Mouse (Mus musculus): ENCODE results near the gene Arhgap19. TPM values are rescaled to one million over a fixed set of nuclear protein-coding genes. Genes with fewer than 3 reads are reported as not detected.

The Arhgap19 gene
- polyA plus RNA-seq, 1 experiment from 2014 or later: 33.5 TPM

- ATAC-seq (ENCODE audit: insufficient number of reproducible peaks, insufficient read depth, low FRiP score, low TSS enrichment, low read depth): no peak
- peaks cover 11% of the 10 kb centered on the region for H3K4me1 ChIP-seq (replicated peaks)
- 86% methylated on average over 4 of the region's 4 CpGs for WGBS
- H3K27ac ChIP-seq: no peak overlapping the region
- no peak overlapping the region for H3K4me3 ChIP-seq (replicated peaks)
- H3K4me2 ChIP-seq: no peak overlapping the region
- H3K9ac ChIP-seq (replicated peaks): no peak overlapping the region
- H3K9me3 ChIP-seq: no peaks in the 10 kb centered on the region
- no peaks in the 10 kb centered on the region for H3K36me3 ChIP-seq
- H3K27me3 ChIP-seq: peaks cover 44% of the 10 kb centered on the region
Measured at GRCm38 (mm10) chr19:41842196-41842595, 40.3 kb upstream of the Arhgap19 start.

DNA sequence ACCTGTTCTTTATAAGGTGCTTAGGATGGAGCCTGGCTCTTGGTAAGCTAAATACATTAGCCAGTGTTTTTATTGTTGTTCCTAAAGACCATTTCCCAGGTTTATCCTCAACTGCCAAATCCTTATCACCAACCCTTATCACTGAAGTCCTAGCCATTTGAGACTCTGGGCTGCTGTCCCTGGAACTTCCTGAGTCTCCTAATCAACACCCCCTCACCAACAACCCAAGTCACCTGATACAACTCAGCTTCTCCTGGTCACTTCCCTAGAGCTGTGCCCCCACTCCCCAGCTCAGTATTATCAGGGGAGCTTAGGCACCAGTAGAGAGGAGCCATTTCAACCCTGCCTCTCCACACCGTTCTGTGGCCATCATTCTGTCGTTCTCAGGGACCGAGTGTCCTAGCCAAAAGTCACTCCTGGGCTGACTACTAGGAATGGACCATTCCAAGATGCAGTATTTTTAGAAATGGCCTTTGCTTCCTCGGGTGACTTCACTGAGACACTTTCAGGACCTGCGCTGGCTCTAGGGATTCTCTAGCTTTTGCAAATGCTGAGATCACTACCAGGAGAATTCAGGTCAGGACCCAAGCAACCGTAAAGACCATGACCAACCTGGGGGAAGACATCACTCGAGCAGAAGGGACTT, 39.4 kb upstream of the Arhgap19 start:
- H3K27ac ChIP-seq: no peak overlapping the region
- no peak for ATAC-seq (ENCODE audit: insufficient number of reproducible peaks, insufficient read depth, low FRiP score, low TSS enrichment, low read depth)
- peaks cover 3% of the 10 kb centered on the region for H3K4me1 ChIP-seq (replicated peaks)
- H3K36me3 ChIP-seq: no peaks in the 10 kb centered on the region
- WGBS: 74% methylated on average over 7 of the region's 7 CpGs
- peaks cover 37% of the 10 kb centered on the region for H3K27me3 ChIP-seq
- no peak overlapping the region for H3K9ac ChIP-seq (replicated peaks)
- H3K9me3 ChIP-seq: no peaks in the 10 kb centered on the region
- no peak overlapping the region for H3K4me2 ChIP-seq
- no peak overlapping the region for H3K4me3 ChIP-seq (replicated peaks)

DNA sequence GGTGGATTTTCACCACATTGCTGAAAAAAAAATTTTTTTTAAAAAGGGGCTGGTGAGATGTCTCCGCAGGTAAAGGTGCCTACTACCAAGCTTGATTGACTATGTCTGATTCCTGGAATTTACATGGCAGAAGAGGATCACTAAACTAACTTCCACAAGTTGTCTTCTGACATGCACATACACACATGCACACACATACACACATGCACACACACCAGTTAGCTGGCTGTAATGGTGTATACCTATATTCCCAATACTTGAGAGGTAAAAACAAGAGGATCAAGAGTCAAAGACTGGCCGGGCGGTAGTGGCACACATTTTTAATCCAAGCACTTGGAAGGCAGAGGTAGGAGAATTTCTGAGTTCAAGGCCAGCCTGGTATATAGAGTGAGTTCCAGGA, 37.8 kb upstream of the Arhgap19 start:
- 94% methylated on average over 3 of the region's 3 CpGs for WGBS
- Histone ChIP-seq H3K36me3 (no peaks in the 10 kb centered on the region), H3K27ac (no peak overlapping the region), H3K27me3 (peaks cover 31% of the 10 kb centered on the region), H3K4me3 (replicated peaks) (no peak overlapping the region), H3K9me3 (no peaks in the 10 kb centered on the region), H3K4me1 (replicated peaks) (peaks cover 8% of the 10 kb centered on the region), H3K9ac (replicated peaks) (no peak overlapping the region), H3K4me2 (no peak overlapping the region)
- ATAC-seq (ENCODE audit: insufficient number of reproducible peaks, insufficient read depth, low FRiP score, low TSS enrichment, low read depth): no peak

DNA sequence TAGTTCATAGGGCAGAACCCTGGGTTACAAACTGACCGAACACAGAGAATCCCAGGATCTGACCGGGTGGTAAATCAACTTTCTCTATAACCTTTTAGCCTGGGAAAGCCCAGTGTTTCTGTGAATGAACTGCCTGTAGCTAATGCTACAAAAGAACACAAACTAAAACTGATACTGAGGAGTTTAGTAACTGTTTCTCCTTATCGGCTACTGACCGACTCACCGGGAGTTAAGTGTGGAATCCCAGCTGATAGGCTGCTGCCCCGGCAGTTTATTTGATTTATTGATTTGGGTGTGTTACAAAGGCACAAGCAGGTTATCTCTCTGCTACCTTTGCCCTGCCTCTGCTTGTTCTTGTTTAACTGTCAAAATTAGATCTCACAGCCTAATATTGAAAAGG, 37.0 kb upstream of the Arhgap19 start:
- no peak for ATAC-seq (ENCODE audit: insufficient number of reproducible peaks, insufficient read depth, low FRiP score, low TSS enrichment, low read depth)
- Histone ChIP-seq H3K9me3 (no peaks in the 10 kb centered on the region), H3K4me1 (replicated peaks) (peaks cover 8% of the 10 kb centered on the region), H3K4me2 (no peak overlapping the region), H3K36me3 (no peaks in the 10 kb centered on the region), H3K9ac (replicated peaks) (no peak overlapping the region), H3K4me3 (replicated peaks) (no peak overlapping the region), H3K27me3 (peaks cover 35% of the 10 kb centered on the region), H3K27ac (no peak overlapping the region)
- WGBS: 39% methylated on average over 6 of the region's 6 CpGs

DNA sequence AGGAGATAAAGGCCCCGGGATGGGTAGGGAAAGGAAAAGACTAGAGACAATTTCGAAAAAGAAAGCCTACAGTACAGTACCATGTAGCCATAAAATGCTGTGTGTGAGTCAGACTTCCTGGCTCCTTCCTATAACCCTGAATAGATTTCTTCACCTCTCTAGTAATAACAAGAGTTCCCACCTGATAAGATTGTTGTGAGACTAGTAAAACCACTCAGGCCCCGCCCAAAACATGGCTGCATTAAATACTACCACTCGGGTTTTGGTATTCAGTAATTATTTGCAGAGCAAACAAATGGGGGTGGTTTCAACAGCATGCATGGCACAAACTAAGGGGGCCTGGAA, 36.0 kb upstream of the Arhgap19 start:
- Histone ChIP-seq H3K27me3 (peaks cover 44% of the 10 kb centered on the region), H3K4me1 (replicated peaks) (peaks cover 8% of the 10 kb centered on the region), H3K27ac (no peak overlapping the region), H3K36me3 (no peaks in the 10 kb centered on the region), H3K4me2 (no peak overlapping the region), H3K4me3 (replicated peaks) (no peak overlapping the region), H3K9me3 (no peaks in the 10 kb centered on the region), H3K9ac (replicated peaks) (no peak overlapping the region)
- WGBS: 63% methylated on average over 4 of the region's 4 CpGs
- ATAC-seq (ENCODE audit: insufficient number of reproducible peaks, insufficient read depth, low FRiP score, low TSS enrichment, low read depth): no peak

DNA sequence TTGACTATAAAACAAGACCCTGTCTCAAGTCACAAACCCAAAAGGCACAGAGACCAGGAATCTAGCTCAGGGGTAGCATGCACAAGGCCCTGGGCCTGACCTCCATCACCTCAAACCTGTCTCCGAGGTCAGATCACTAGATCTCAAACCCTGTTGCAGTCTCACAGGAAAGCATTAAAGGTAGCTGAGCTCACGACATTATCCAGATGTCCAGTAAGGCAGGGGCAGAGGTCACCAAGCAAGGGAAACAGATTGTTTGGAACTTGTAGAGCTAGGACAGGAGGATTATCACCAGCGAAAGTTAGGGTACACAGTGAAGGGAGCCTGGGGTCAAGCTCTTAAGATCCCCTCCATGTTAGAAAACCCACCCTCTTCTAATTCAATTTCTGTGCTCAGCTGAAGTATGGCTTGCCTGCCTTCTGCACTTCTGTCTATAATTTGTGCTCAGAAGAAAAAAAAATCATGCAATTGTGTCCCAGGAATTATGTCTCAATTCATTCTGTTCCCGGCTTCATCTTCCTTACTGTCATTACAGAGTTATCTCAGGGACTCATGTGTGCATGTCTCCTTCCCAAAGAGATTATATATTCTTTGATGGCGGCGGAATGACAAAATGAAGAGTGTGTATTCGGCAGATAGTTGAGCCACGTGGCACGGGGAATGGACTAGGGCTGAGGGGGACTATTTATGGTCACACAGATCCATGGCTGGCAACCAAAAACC, 35.5 kb upstream of the Arhgap19 start:
- Histone ChIP-seq H3K4me1 (replicated peaks) (peaks cover 13% of the 10 kb centered on the region), H3K9me3 (no peaks in the 10 kb centered on the region), H3K27ac (no peak overlapping the region), H3K27me3 (peaks cover 49% of the 10 kb centered on the region), H3K36me3 (no peaks in the 10 kb centered on the region), H3K4me2 (no peak overlapping the region), H3K4me3 (replicated peaks) (no peak overlapping the region), H3K9ac (replicated peaks) (no peak overlapping the region)
- 51% methylated on average over 9 of the region's 9 CpGs for WGBS
- ATAC-seq (ENCODE audit: insufficient number of reproducible peaks, insufficient read depth, low FRiP score, low TSS enrichment, low read depth): no peak

DNA sequence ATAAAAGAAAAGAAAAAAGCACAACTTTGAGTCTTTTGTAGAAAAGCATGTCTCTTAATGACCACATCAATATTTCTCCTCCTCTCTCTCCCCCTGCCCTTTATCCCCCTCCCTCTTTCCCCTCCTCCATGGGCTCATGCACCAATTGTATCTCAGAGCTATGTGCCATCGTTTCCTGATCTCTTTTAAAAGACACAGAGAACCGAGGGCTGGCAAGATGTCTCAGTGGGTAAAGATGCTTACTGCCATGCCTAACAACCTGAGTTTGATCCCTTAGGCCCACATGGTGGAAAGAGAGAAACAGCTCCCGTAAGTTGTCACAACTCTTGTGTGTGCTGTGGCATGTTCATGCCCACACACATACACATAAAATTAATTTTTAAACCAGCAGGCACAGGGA, 34.9 kb upstream of the Arhgap19 start:
- H3K4me2 ChIP-seq: no peak overlapping the region
- no peak overlapping the region for H3K9ac ChIP-seq (replicated peaks)
- no peak overlapping the region for H3K27ac ChIP-seq
- no peaks in the 10 kb centered on the region for H3K9me3 ChIP-seq
- ATAC-seq (ENCODE audit: insufficient number of reproducible peaks, insufficient read depth, low FRiP score, low TSS enrichment, low read depth): no peak
- H3K36me3 ChIP-seq: no peaks in the 10 kb centered on the region
- 43% methylated on average over 3 of the region's 3 CpGs for WGBS
- H3K4me1 ChIP-seq (replicated peaks): peaks cover 17% of the 10 kb centered on the region
- peaks cover 55% of the 10 kb centered on the region for H3K27me3 ChIP-seq
- H3K4me3 ChIP-seq (replicated peaks): no peak overlapping the region

GRCm38 (mm10) chr19:41835816-41836215, 34.0 kb upstream of the Arhgap19 start:
- Histone ChIP-seq H3K4me3 (replicated peaks) (no peak overlapping the region), H3K36me3 (no peaks in the 10 kb centered on the region), H3K9me3 (no peaks in the 10 kb centered on the region), H3K27me3 (peaks cover 64% of the 10 kb centered on the region), H3K4me1 (replicated peaks) (peaks cover 24% of the 10 kb centered on the region), H3K27ac (no peak overlapping the region), H3K9ac (replicated peaks) (no peak overlapping the region), H3K4me2 (peak overlapping the region; percentile 38; the same call in 1 of the 2 replicates)
- 2% methylated on average over 6 of the region's 6 CpGs for WGBS
- no peak for ATAC-seq (ENCODE audit: insufficient number of reproducible peaks, insufficient read depth, low FRiP score, low TSS enrichment, low read depth)

- Histone ChIP-seq H3K4me3 (replicated peaks) (no peak overlapping the region), H3K4me1 (replicated peaks) (peaks cover 27% of the 10 kb centered on the region), H3K9me3 (no peaks in the 10 kb centered on the region), H3K4me2 (no peak overlapping the region), H3K36me3 (no peaks in the 10 kb centered on the region), H3K27ac (no peak overlapping the region), H3K27me3 (peaks cover 69% of the 10 kb centered on the region), H3K9ac (replicated peaks) (no peak overlapping the region)
- WGBS: 56% methylated on average over 6 of the region's 6 CpGs
- ATAC-seq (ENCODE audit: insufficient number of reproducible peaks, insufficient read depth, low FRiP score, low TSS enrichment, low read depth): no peak
Measured at GRCm38 (mm10) chr19:41835407-41835806, 33.6 kb upstream of the Arhgap19 start.

- H3K4me2 ChIP-seq: no peak overlapping the region
- WGBS: 64% methylated on average over 13 of the region's 13 CpGs
- peaks cover 55% of the 10 kb centered on the region for H3K27me3 ChIP-seq
- no peak for ATAC-seq (ENCODE audit: insufficient number of reproducible peaks, insufficient read depth, low FRiP score, low TSS enrichment, low read depth)
- H3K36me3 ChIP-seq: no peaks in the 10 kb centered on the region
- H3K27ac ChIP-seq: no peak overlapping the region
- H3K9ac ChIP-seq (replicated peaks): no peak overlapping the region
- H3K4me1 ChIP-seq (replicated peaks): peaks cover 27% of the 10 kb centered on the region
- H3K4me3 ChIP-seq (replicated peaks): no peak overlapping the region
- H3K9me3 ChIP-seq: no peaks in the 10 kb centered on the region
Measured at GRCm38 (mm10) chr19:41832501-41833201, 30.8 kb upstream of the Arhgap19 start.

DNA sequence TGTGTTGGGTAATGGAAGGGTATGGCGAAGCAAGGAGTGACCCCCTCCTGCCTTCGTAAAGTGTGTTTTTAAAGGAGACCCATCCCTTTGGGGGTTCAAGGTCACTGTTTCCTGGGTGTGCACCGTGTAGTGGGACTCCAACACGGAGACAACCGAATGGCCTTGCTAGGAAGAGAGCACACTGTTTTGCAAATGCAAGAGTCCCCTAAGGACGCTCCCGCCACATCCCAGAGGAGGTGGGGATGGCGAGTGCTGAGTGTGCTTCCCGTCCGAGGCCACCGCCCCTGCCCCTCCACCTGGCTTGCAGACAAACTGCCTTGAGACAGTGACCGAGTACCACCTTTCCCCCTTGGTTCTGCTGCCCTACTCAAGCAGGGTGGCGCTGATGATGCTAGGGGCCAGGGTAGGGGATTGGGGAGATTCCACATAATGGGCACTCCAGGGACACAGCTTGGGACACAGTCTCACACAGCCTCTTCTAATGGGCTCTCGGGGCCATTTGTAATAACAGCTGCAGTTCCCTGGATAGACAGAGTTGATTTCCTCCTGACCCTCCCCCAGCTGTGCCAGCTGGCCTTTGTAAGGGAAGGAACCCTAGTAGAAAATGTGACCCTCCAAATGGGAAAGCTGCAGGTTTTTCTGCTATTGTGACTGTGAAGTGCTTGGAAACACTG, 30.0 kb upstream of the Arhgap19 start:
- Histone ChIP-seq H3K27me3 (peaks cover 51% of the 10 kb centered on the region), H3K4me2 (peak overlapping the region; percentile 99), H3K27ac (no peak overlapping the region), H3K9ac (replicated peaks) (peak overlapping the region; percentile 12; the same call in 1 of the 2 replicates), H3K36me3 (no peaks in the 10 kb centered on the region), H3K9me3 (no peaks in the 10 kb centered on the region), H3K4me1 (replicated peaks) (peaks cover 27% of the 10 kb centered on the region), H3K4me3 (replicated peaks) (peak overlapping the region; percentile 77)
- WGBS: 3% methylated on average over 14 of the region's 14 CpGs
- no peak for ATAC-seq (ENCODE audit: insufficient number of reproducible peaks, insufficient read depth, low FRiP score, low TSS enrichment, low read depth)
